ENCODE assay signal across 25 mouse cellular contexts in genomic region chr5:81474681-81475080, GRCm38 (mm10).
DNase-seq lines count a peak whose midpoint lies in the region; ATAC-seq and TF ChIP-seq lines count a peak whose summit lies in the region.
"Had no signal": no experiment of that assay in that cellular context is flagged by ENCODE, and none has a peak within 500 bp of the region (broad histone marks: within the 10 kb centered on the region; RNA-seq: fewer than 3 reads in every experiment).

No protein-coding gene starts in this region.

- H3K9me3 ChIP-seq in kidney, embryonic 15.5 days (replicated peaks) = no peaks in the 10 kb centered on the region
- no peaks in the 10 kb centered on the region for H3K9me3 ChIP-seq in lung, embryonic 14.5 days (ENCODE audit: low read depth, low read length)
- no peaks in the 10 kb centered on the region for H3K9me3 ChIP-seq in neural tube, embryonic 15.5 days (replicated peaks)
- H3K9me3 ChIP-seq: forebrain, embryonic 10.5 days; hindbrain, embryonic 12.5 days; limb, embryonic 12.5 days; lung, embryonic 15.5 days; midbrain, embryonic 10.5 days; neural tube, embryonic 13.5 days had no signal

- no peaks in the 10 kb centered on the region for H3K36me3 ChIP-seq in kidney, embryonic 15.5 days
- H3K36me3 ChIP-seq in lung, embryonic 14.5 days (ENCODE audit: insufficient read depth) = no peaks in the 10 kb centered on the region
- no peaks in the 10 kb centered on the region for H3K36me3 ChIP-seq in neural tube, embryonic 15.5 days
- H3K36me3 ChIP-seq: forebrain, embryonic 10.5 days; hindbrain, embryonic 12.5 days; limb, embryonic 12.5 days; lung, embryonic 15.5 days; midbrain, embryonic 10.5 days; neural tube, embryonic 13.5 days had no signal

- intact Hi-C loops in heart, postnatal 36 days (cut with DNase I) = no loop called here

- peaks cover 19% of the 10 kb centered on the region; the same call in 1 of the 2 replicates for H3K4me1 ChIP-seq in kidney, embryonic 15.5 days
- 0 out of 2 replicates have a peak, but pooled peaks cover 3% of the 10 kb centered on the region for H3K4me1 ChIP-seq in lung, embryonic 14.5 days (ENCODE audit: insufficient read depth)
- H3K4me1 ChIP-seq in neural tube, embryonic 15.5 days = no peaks in the 10 kb centered on the region
- H3K4me1 ChIP-seq: hindbrain, embryonic 12.5 days; limb, embryonic 12.5 days; neural tube, embryonic 13.5 days had no signal

- H3K27ac ChIP-seq in kidney, embryonic 15.5 days = 0 out of 2 replicates have a peak overlapping the region, but pooled peaks have one; percentile 48
- no peak overlapping the region for H3K27ac ChIP-seq in lung, embryonic 14.5 days (ENCODE audit: low read depth)
- no peak overlapping the region for H3K27ac ChIP-seq in neural tube, embryonic 15.5 days (replicated peaks)
- H3K27ac ChIP-seq: forebrain, embryonic 10.5 days; hindbrain, embryonic 12.5 days; limb, embryonic 12.5 days; liver, embryonic 14.5 days; lung, embryonic 15.5 days; midbrain, embryonic 10.5 days; neural tube, embryonic 13.5 days; stomach, postnatal 0 days had no signal

- no peaks in the 10 kb centered on the region for H3K27me3 ChIP-seq in kidney, embryonic 15.5 days
- no peaks in the 10 kb centered on the region for H3K27me3 ChIP-seq in lung, embryonic 14.5 days (ENCODE audit: insufficient read depth, low read length)
- no peaks in the 10 kb centered on the region for H3K27me3 ChIP-seq in neural tube, embryonic 15.5 days (replicated peaks)
- H3K27me3 ChIP-seq: hindbrain, embryonic 12.5 days; limb, embryonic 12.5 days; lung, embryonic 15.5 days; neural tube, embryonic 13.5 days had no signal

- no peak overlapping the region for H3K4me3 ChIP-seq in kidney, embryonic 15.5 days (replicated peaks)
- no peak overlapping the region for H3K4me3 ChIP-seq in lung, embryonic 14.5 days (ENCODE audit: low read depth, low read length)
- no peak overlapping the region for H3K4me3 ChIP-seq in neural tube, embryonic 15.5 days (replicated peaks)
- H3K4me3 ChIP-seq: forebrain, embryonic 10.5 days; hindbrain, embryonic 12.5 days; limb, embryonic 12.5 days; lung, embryonic 15.5 days; midbrain, embryonic 10.5 days; myocyte; neural tube, embryonic 13.5 days had no signal

- no peak overlapping the region for H3K9ac ChIP-seq in kidney, embryonic 15.5 days
- no peak overlapping the region for H3K9ac ChIP-seq in lung, embryonic 14.5 days
- no peak overlapping the region for H3K9ac ChIP-seq in neural tube, embryonic 15.5 days (replicated peaks)
- H3K9ac ChIP-seq: hindbrain, embryonic 12.5 days; limb, embryonic 12.5 days; liver, embryonic 14.5 days; lung, embryonic 15.5 days; neural tube, embryonic 13.5 days had no signal

- no peak for TF ChIP-seq CTCF in lung, embryonic 14.5 days (IDR thresholded peaks at IDR 0.05; ENCODE audit: low read depth)

- DNase-seq in heart, adult 11 months = peak; percentile 88
- no peak for DNase-seq in heart, postnatal 36 days
- no peak for DNase-seq in kidney, postnatal 25 days
- peak; percentile 37 for DNase-seq in lung, embryonic 14.5 days
- no peak for DNase-seq in lung, postnatal 36 days
- peak; percentile 35 for DNase-seq in adipocyte (ENCODE audit: low spot score)
- DNase-seq: adrenal gland, postnatal 25 days; B cell, adult 2 months; cerebellum, adult 9-10 months; gastrocnemius, postnatal 10 days; kidney, adult 9 months; thymus, adult 2 months; thymus, postnatal 4 days had no signal

- 60% methylated on average over 2 of the region's 2 CpGs for WGBS in kidney, embryonic 15.5 days
- WGBS in lung, embryonic 14.5 days = 81% methylated on average over 2 of the region's 2 CpGs
- WGBS in neural tube, embryonic 15.5 days = 86% methylated on average over 2 of the region's 2 CpGs

- ATAC-seq in kidney, embryonic 15.5 days (replicated peaks; ENCODE audit: low FRiP score) = no peak
- no peak for ATAC-seq in lung, embryonic 14.5 days (ENCODE audit: insufficient read depth)
- ATAC-seq in neural tube, embryonic 15.5 days (ENCODE audit: low FRiP score) = no peak
- ATAC-seq: midbrain, embryonic 16.5 days had no signal

- no peak overlapping the region for H3K4me2 ChIP-seq in kidney, embryonic 15.5 days
- H3K4me2 ChIP-seq in lung, embryonic 14.5 days = no peak overlapping the region
- H3K4me2 ChIP-seq in neural tube, embryonic 15.5 days = no peak overlapping the region
- H3K4me2 ChIP-seq: hindbrain, embryonic 12.5 days; limb, embryonic 12.5 days; lung, embryonic 15.5 days; neural tube, embryonic 13.5 days had no signal

Comparison
In these comparisons a context has a peak if more than half of its experiments do, and no peak if none do; other contexts are left out.
1. DNase-seq: peak in heart, adult 11 months (single experiment), lung, embryonic 14.5 days (single experiment) and adipocyte (single experiment); none in heart, postnatal 36 days (0 of 2), kidney, postnatal 25 days (0 of 2) and lung, postnatal 36 days (single experiment).